Mouse (Mus musculus): Measurements from ENCODE around the gene F2.

- TF ChIP-seq CTCF (IDR thresholded peaks at IDR 0.05; ENCODE audit: low read depth, low read length) (no peak), POLR2A (IDR thresholded peaks at IDR 0.05; ENCODE audit: insufficient read depth, low read length) (no peak)
Measured at GRCm38 (mm10) chr2:91636229-91636628, at the start of gene F2.
